Mouse (Mus musculus): ENCODE data around the gene Marcksl1.

DNA sequence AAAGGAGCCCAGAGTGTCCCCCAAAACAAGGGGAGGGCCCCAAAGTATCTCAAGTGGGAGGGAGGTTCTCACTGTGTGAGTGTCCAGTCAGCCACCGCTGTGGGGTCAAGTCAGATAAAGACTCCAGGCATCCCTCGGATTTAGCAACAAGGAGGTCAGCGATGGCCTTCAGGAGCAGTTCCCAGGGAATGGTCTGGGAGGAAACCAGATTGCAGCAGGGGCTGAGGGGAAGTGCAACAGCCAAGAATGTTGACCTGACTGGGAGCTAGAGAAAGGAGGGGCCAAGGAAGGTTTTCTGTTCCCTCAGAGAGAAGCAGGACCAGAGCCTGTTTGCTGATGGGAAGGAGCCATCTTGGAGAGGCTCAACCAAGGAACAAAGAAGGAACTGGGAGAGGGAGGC, 14.4 kb upstream of the Marcksl1 start:
- TF ChIP-seq POLR2A (IDR thresholded peaks at IDR 0.05; ENCODE audit: control insufficient read depth, low read depth, low read length) (no peak), CTCF (IDR thresholded peaks at IDR 0.05; ENCODE audit: control insufficient read depth, insufficient read depth, insufficient replicate concordance, low read depth, low read length) (no peak)

All from testis, adult 2 months (tissue).